Mouse (Mus musculus): ENCODE data around the gene Entpd1.

- TF ChIP-seq POLR2A (IDR thresholded peaks at IDR 0.05; ENCODE audit: borderline replicate concordance, insufficient read depth, low read length), result no peak
- TF ChIP-seq CTCF (IDR thresholded peaks at IDR 0.05; ENCODE audit: borderline replicate concordance, insufficient read depth, low read depth, low read length), result no peak
Observed at GRCm38 (mm10) chr19:40760071-40760470, 147.9 kb downstream of the Entpd1 start.
